Mouse (Mus musculus): Measurements from ENCODE around the gene Strada.
A peak's percentile ranks its signal among the peaks of the same experiment; 100 is the strongest.
"Not testable (repeated sequence)": the region's sequence is repeated elsewhere in the genome, so short reads cannot be mapped to it uniquely, and the experiment has no call there.

Gene Strada

GRCm38 (mm10) chr11:106202123-106202465 is at the start of gene Strada:
Gene Strada, minus strand, starts transcription at chr11:106202168.
- DNase-seq (ENCODE audit: inconsistent ontology term) = no peak

GRCm38 (mm10) chr11:106249326-106249725 is 47.4 kb upstream of the Strada start:
- no peak for DNase-seq (ENCODE audit: inconsistent ontology term)

- DNase-seq (ENCODE audit: inconsistent ontology term) = no peak
These were observed 44.9 kb upstream of the Strada start for GRCm38 (mm10) chr11:106246834-106247233.

GRCm38 (mm10) chr11:106233978-106234377 is 32.0 kb upstream of the Strada start:
- not testable (repeated sequence) for DNase-seq (ENCODE audit: inconsistent ontology term)

- no peak for DNase-seq (ENCODE audit: inconsistent ontology term)
These were observed 18.6 kb upstream of the Strada start for GRCm38 (mm10) chr11:106220603-106221002.

- peak; percentile 98 for DNase-seq (ENCODE audit: inconsistent ontology term)
These were observed 14.9 kb upstream of the Strada start, which contains the start of gene Ddx42 for GRCm38 (mm10) chr11:106216730-106217490. Gene Ddx42, plus strand, starts transcription at chr11:106216926.

GRCm38 (mm10) chr11:106215927-106216729 is 14.2 kb upstream of the Strada start, which contains the start of gene Ccdc47:
Gene Ccdc47, minus strand, starts transcription at chr11:106216344.
- peak; percentile 98 for DNase-seq (ENCODE audit: inconsistent ontology term)

GRCm38 (mm10) chr11:106215450-106215859 is 13.5 kb upstream of the Strada start:
- DNase-seq (ENCODE audit: inconsistent ontology term) = no peak

- no peak for DNase-seq (ENCODE audit: inconsistent ontology term)
These were observed 12.9 kb upstream of the Strada start for GRCm38 (mm10) chr11:106214856-106215255.

GRCm38 (mm10) chr11:106212771-106213170 is 10.8 kb upstream of the Strada start:
- DNase-seq (ENCODE audit: inconsistent ontology term) = no peak

- no peak for DNase-seq (ENCODE audit: inconsistent ontology term)
These were observed 438 bp downstream of the Strada start for GRCm38 (mm10) chr11:106201337-106202122.

- DNase-seq (ENCODE audit: inconsistent ontology term) = no peak
These were observed 1.2 kb downstream of the Strada start for GRCm38 (mm10) chr11:106200756-106201155.

- not testable (repeated sequence) for DNase-seq (ENCODE audit: inconsistent ontology term)
These were observed 2.0 kb downstream of the Strada start for GRCm38 (mm10) chr11:106199997-106200396.

GRCm38 (mm10) chr11:106198277-106198676 is 3.7 kb downstream of the Strada start:
- no peak for DNase-seq (ENCODE audit: inconsistent ontology term)

GRCm38 (mm10) chr11:106195341-106195740 is 6.6 kb downstream of the Strada start:
- peak; percentile 42 for DNase-seq (ENCODE audit: inconsistent ontology term)

- no peak for DNase-seq (ENCODE audit: inconsistent ontology term)
These were observed 7.1 kb downstream of the Strada start for GRCm38 (mm10) chr11:106194891-106195290.

GRCm38 (mm10) chr11:106194155-106194541 is 7.8 kb downstream of the Strada start:
- DNase-seq (ENCODE audit: inconsistent ontology term) = no peak

- peak; percentile 99 for DNase-seq (ENCODE audit: inconsistent ontology term)
These were observed 8.4 kb downstream of the Strada start for GRCm38 (mm10) chr11:106193371-106194154.

- DNase-seq (ENCODE audit: inconsistent ontology term) = no peak
These were observed 9.2 kb downstream of the Strada start for GRCm38 (mm10) chr11:106192657-106193370.

- DNase-seq (ENCODE audit: inconsistent ontology term) = no peak
These were observed 9.7 kb downstream of the Strada start for GRCm38 (mm10) chr11:106192241-106192640.

All from Muller cell, postnatal 12 days (primary cell).